Mouse (Mus musculus) CD4-positive helper T cell, adult 2 months (primary cell): ENCODE results near the gene Axin1.
A peak's percentile ranks its signal among the peaks of the same experiment; 100 is the strongest.

Experiments used
- DNase-seq: peaks from one replicate; pipeline ENCODE4 v3.0.0-alpha.2; 2012; ENCODE audit warnings: low read depth, missing footprints, low spot score

Axin1 gene

DNA sequence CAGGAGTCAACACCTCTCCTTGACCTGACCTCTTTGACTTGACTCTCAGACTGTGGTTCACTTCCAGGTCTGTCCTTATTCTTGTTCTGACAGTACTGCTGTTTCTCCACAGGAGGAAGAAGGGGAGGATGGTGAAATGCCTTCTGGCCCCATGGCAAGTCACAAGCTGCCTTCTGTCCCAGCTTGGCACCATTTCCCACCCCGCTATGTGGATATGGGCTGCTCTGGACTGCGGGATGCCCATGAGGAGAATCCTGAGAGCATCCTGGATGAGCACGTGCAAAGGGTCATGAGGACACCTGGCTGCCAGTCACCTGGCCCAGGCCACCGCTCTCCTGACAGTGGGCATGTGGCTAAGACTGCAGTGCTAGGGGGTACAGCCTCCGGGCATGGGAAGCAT is 49.1 kb downstream of the Axin1 start:
- DNase-seq: no peak

DNA sequence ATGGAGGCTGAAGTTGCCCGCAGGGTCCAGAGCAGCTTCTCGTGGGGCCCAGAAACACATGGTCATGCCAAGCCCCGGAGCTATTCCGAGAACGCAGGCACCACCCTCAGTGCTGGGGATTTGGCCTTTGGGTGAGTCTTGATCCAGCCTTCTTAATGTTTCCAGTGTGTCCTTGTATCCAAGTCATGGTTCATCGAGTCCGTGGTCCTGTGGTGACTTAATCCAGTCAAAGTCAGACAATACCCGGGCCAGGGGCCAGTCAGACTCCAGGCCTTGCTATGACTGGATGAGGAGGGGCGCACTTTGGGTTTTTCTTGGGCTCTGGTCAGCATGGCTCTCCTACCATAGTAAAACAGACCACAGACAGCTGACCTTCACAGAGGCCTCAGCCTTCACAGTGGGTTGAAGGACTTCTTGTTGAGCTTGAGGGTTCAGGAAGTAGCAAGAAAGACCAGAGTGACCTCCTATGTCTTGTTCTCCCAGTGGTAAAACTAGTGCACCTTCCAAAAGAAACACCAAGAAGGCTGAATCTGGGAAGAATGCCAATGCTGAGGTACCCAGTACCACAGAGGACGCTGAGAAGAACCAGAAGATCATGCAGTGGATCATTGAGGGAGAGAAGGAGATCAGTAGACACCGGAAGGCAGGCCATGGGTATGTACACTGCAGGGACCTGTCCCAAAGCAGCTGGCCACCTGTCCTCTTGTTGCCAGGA is 49.8 kb downstream of the Axin1 start:
- no peak for DNase-seq

DNA sequence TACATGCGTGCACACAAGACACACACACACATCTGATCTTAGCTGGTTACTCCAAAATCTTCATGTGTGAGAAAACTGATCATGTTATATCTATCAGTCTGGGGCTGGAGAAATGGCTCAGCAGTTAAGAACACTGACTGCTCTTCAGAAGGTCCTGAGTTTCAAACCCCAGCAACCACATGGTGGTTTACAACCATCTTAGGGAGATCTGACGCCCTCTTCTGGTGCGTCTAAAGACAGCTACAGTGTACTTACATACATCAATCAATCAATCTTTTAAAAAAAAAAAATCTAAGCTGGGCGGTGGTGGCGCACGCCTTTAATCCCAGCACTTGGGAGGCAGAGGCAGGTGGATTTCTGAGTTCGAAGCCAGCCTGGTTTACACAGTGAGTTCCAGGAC is 53.0 kb downstream of the Axin1 start:
- DNase-seq: peak; percentile 65

DNA sequence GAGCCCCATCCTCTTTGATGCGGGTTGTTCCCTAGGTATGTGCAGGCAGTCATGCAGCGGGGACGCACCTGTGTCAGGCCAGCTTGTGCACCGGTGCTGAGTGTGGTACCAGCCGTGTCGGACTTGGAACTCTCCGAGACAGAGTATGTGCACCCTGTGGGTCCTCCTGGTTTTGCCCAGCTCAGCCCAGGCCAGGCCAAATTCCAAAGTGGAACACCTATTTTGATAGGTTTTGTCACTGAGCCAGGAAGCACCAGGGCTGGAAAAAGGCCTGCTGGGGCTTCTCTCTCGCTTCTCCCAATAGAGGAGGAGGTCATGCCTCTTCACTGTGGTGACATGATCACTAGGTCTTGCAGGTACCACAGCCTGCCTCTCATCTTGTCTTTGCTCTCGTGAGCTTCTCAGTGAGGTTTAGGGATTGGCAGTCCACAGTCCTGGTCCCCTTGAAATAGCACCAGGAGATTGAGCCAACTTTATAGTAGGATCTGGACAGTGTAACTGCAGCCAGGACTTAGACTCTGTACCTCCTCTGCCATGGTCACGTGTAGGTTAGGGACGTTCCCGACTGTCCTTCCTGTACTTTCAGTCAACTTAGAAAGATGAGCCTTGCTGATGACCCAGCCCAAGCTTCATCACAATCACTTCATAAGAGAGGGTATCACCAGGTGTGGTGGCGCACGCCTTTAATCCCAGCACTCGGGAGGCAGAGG is 54.1 kb downstream of the Axin1 start:
- DNase-seq: no peak

DNA sequence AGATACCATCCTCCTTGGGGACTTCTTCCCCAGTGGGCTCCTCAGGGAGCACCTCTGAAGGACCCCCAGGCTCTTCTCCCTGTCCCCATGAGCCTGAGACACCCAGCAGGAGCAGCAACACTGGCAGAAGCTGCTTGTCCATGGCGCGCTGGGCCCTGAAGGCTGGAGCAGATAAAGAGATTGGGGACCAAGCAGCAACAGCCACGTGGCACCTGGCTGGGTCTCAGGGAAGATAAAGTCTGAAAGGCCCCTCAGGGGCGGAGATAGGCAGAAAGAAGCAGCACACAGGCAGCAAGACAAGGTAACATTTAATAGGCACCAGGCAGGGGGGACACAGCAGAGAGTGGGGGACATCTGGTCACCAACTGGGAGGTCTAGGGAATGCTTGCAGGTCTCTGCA is 60.4 kb downstream of the Axin1 start, which contains the start of gene Pdia2:
Gene Pdia2 (minus strand): TSS at position 196 of the 400 bp plus-strand sequence.
- DNase-seq: no peak

DNA sequence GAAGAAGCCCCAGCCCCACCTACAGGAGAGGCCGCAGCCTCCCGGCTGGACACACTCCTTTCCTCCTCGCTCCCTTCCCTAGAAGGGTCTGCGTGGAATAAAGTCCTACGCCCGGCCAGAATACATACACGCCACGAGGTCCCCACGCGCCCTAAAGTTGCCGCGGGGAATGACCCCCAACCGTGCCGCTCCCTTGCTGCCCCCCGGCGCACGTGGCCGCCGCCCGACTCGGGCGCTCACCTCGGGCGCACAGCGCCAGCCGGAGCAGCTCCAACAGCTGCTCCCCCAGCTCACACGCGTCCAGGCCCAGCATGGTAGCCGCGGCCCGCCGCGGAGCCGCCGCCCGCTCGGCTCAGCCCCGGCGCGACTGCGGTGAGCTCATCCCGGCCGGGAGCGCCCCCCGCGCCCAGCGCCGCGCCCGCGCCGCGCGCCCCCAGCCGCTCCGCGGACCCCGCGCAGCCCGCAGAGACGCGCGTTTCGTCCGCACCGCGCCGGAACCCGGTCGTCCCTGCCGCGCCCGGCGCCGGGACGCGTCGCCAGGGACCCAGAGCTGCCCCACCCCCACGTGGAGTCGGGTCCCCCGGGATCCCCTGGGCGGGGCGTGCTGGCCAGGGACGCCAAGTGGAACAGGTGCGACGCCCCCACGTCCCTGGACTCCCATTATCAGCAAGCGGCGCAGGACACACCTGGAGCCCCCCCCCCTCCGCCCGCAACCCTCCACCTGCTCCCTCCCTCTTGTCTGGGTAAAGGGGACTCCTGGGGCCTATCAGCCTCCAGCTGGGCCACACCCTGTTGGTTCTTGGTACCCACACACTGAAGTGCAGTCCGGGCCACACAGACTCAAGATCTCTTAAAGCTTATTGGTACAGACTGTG is 62.6 kb downstream of the Axin1 start:
- DNase-seq: peak; percentile 25

DNA sequence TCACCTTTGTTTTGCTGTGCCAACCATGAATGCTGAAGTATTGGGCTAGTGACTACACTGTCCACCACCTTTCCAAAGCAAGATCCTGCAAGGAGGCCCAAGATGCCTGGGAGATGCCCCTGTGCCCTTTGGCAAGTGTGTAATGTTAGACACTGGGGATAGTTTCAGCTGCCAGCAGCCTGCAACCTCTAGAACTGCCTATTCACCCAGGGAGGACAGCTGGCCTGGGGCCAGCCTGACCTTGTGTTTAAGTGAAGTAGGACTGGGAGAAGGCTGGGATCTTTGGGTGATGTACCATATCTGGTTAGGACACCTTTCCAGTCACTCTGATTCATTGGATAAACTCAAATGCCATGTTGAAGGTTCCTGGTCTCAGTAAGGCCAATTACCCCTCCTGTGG is 63.5 kb downstream of the Axin1 start:
- DNase-seq: no peak

DNA sequence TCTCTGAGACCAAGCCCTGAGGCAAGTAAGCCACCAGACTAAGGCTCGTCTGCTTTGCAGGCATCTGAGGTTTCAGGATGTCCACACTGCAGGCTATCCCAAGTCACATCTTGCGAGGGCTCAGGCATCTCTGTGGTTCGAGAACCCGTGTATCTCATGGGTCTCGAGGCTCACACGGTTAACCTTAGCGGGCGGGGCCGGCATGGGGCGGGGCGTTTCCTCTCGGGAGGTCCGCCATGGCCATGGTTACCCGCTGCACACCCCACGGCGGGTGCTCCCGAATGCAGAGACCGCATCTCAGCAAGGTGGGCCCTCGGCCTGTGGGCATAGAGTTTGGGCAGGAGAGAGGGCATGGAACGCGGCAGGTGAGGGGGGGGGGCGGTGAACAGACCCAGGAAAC is 64.2 kb downstream of the Axin1 start, which contains the start of gene Rgs11:
Gene Rgs11 (plus strand): TSS at position 215 of the 400 bp plus-strand sequence.
- DNase-seq: peak; percentile 62

DNA sequence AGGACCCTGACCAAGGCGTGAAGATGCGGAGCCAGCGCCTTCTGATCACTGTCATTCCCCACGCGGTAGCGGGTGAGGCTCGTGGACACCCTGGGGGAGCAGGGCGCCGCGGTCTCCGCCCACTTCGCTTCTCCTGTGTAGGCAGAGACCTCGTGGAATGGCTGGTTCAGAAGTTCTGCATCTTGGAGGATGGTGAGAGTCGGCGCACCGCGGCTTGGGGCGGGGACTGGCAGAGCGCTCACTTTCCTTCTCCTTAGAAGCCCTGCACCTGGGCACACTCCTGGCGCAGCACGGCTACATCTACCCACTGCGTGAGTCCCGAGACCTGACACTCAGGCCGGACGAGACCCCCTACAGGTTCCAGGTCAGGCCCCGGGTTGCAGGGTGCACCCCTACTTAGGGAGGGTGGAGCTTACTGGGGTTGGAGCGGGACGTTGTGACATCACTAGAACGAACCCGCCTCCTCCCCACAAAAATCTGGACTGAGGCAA is 64.9 kb downstream of the Axin1 start:
- DNase-seq: peak; percentile 54

DNA sequence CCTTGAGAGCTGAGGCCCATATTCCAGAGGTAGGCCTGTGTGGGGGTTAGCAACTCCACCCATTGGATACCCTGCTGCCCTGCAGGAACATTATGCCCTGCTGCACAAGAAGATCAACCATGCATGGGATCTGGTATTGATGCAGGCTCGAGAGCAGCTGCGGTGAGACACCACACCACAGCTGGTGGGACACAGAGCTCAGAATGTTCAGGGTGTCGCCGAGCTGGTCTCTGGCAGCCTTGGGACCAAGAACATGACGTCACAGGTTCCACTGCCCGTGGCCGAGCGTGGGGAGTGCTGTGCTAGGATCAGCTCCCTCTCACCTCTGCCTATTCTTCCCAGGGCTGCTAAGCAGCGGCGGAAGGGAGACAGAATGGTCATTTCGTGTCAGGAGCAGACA is 66.3 kb downstream of the Axin1 start:
- no peak for DNase-seq

DNA sequence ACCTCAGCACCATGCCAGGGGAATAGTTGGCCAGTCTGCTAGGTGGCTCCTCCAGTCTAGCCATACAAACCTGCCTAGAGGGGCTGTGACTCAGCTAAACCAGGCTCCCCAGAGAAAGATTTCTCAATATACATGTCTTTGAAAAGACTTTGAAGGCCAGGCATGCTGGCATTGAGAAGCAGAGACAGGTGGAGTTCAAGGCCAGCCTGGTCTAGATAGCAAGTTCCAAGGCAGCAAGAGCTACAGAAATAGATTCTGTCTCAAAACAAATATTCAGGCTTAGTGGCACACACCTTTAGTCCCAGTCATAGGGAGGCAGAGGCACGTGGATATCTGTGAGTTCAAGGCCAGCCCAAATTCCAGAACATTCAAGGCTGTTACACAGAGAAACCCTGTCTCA is 67.9 kb downstream of the Axin1 start:
- DNase-seq: no peak

DNA sequence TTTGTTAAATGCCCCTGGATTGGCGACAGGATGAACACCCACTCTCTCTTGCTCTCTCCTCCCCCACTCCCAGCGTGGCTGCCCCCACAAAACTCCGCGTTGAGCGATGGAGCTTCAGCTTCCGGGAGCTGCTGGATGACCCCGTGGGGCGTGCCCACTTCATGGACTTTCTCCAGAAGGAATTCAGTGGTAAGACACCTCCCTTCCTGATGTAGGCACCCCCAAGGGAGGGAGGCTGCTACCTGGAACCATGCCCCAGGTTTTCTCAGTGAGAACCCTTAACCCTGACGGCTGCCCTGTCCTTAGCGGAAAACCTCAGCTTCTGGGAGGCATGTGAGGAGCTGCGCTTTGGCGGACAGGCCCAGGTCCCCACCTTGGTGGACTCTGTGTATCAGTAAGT is 69.2 kb downstream of the Axin1 start, which contains the start of gene Arhgdig:
Gene Arhgdig (minus strand): TSS at position 101 of the 400 bp plus-strand sequence.
- DNase-seq: no peak

DNA sequence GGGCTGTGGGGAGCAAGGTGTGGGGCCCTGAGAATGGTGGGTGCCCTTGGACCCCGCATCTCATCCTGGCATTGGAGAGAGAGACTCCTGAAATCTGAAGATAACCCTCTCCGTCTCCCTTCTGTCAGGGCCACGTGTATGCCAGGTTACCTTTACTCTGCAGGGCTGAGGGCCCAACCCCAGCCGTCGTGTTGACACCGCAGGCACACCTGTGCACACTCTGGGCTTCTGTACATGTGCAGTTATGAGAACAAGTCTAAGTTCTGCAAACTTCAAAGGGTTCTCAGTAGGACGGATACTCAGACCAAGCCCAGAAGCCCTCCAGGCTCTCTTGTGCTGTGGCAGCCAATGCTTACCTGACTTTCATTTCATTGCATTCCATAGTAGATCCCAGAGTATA is 73.8 kb downstream of the Axin1 start:
- no peak for DNase-seq

DNA sequence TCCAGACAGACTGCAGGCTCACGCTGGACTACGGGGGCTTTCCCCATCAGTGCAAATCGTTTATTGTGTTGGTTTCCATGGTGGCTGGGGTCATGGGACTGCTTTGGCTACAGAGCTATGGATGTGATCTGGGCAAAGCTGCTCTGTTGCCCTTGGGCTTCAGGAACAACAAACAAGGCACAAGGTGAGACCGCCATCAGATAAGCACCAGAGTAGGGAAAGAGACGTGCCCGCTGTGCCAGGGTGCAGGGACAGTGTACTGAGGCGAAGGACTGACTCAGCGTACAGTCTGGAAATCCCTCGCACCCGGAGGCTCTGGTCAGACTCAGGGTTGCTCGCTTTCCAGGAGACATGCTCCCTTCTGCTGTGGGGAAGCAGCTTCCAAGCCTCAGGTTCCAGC is 74.2 kb downstream of the Axin1 start:
- DNase-seq: no peak

DNA sequence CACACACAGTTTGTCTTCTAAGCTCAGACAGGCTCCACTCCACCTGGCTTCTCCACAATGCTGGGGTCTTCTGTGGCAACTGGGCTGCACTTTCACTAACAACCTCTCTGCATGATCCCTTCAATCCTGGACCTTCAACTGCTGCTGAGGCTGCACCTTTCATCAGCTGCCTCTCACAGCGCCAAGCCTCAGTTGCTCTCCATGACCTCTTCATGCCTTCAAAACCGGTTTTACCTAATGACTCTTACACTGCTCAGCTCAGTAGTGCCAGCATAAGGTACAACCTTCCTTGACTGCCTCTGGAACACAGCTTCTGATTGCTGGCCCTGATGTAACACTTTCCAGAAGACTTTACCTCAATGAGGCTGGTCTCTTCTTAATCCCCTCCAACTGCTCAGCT is 83.0 kb downstream of the Axin1 start:
- DNase-seq: no peak

DNA sequence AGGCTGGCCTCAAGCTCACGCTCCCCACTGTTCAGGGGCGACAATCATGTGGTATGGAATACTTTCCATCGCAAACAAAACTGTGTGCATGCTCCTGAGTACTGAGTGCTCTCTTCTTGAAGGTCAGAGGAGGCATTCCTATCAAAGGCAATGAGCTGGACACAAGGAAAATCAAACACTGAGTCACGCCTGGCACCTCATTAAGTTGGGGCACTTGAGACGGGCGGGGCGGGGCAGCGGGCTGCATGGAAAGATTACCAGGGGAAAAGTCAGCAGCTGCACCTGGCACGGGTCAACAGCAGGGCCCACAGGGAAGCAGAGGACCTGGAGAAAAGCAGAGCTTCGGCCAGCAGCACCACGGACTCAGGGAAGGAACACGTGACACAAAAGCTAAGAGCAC is 86.7 kb downstream of the Axin1 start:
- no peak for DNase-seq

DNA sequence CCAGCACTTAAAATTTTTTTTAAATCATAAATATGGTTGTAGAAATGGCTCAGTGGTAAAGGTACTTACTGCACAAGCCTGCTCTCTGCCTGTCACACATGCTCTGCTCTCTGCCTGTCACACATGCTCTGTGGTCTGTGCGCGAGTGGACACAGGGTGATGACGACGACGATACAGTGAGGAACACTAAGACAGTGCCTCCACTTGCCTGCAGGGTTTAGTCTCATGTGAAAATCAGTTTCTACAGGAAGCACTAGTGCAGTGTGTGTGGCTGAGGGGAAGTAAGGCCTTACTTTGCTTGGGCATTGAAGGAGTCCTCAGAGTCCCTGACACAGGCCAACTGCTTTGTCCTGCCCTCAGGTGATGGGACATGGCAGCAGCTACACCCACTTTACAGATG is 91.3 kb downstream of the Axin1 start:
- no peak for DNase-seq

DNA sequence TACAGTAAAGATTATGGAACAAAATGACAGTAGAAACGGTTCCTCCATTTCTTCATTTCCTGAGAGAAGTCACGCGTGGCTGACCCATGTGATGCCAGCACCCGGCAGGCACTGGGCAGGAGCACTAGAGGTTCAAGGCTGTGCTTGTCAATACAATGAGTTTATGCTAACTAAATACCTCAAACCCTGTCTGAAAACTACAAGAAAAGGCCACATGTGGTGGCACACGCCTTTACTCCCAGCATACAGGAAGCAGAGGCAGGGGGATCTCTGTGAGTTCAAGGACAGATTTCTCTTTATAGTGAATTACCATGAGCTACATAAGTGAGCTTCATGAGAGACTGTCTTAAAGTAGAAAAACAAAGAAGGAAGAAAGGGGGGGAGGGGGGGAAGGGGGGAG is 92.7 kb downstream of the Axin1 start:
- DNase-seq: no peak

DNA sequence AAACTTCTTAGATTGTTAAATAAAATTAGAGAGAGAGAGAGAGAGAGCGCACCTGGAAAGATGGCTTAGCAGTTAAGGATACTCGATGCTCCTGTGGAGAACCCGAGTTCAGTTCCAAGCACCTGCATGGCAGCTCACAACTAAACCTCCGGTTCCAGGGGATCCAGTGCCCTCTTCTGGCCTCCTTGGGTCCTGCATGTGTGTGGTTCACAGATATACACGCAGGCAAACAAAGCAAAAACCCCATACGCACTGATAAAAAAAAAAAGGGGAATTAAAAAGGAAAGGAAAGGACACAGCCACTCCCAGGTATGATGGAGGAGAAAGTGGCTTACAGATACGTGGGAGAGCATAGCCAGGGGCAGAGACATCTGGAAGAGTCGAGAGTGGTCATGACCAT is 94.4 kb downstream of the Axin1 start:
- DNase-seq: peak; percentile 30

DNA sequence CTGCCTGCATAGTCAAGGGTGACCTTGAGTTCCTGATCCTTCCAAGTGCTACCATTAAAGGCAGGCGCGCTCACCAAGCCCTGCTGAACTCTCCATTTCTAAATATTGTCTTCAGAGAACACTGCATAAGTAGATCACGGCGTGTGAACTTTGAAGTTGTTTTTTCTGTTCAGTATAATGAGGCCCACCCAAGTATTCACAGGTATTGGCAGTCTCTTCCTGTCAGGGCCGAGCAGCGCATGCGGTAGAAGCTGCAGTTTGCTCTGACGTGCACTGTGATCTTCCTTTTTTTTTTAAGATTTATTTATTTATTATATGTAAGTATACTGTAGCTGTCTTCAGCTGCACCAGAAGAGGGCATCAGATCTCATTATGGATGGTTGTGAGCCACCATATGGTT is 95.9 kb downstream of the Axin1 start:
- DNase-seq: peak; percentile 52

DNA sequence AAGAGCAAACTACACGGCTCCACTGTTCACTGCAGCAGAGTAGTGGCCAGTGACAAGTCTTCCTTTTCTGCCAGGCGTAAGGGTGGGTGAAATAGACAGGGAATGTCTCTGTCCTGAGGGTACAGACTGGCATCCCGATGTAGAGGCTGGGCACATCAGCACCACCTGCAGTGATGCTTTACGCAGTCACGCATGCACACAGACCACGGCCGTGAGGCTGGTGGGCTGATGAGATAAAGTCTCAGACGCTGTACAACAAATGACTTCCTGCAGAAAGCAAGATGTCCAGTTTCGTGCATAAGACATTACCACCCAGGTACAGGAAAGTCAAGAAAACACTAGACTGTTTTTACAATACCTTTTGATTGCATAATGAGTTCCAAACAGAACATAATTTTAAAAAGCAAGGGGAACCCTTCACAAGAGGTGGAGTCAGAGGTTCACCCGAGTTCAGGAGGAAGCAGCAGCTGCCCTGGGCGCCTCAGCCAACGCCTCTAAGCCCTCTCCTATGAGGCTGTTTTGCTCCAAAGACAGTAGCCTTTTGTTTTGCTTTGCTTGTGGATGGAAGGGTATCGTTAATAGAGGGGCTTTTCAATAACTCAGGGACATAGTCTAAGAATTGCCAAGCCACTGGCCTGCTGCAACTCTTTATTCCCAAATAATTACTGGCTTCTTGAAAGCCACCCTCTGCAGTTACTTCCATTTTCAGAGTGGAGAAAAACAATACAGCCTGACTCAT is 96.8 kb downstream of the Axin1 start:
- no peak for DNase-seq
